Mouse (Mus musculus) forebrain, embryonic 11.5 days (tissue): ENCODE results near the gene Chic2. TPM values are rescaled to one million over a fixed set of nuclear protein-coding genes. Genes with fewer than 3 reads are reported as not detected.
A peak's percentile ranks its signal among the peaks of the same experiment; 100 is the strongest.

Experiments
- ATAC-seq: fragments of 200-750 bp; cut with Nextera tagmentation; replicated peaks from 2 replicates; pipeline ENCODE4 v1.8.0; 2017; ENCODE audit warnings: moderate TSS enrichment; ENCODE audit not compliant: low FRiP score
- DNase-seq: peaks from one replicate; pipeline ENCODE4 v3.0.0-alpha.2; 2017; ENCODE audit warnings: low spot score
- H3K27ac ChIP-seq: fragments of 300-500 bp; sonication (generic); 2 replicates; pipeline ENCODE4 v1.5.1; 2014; ENCODE audit warnings: low read depth, low read length
- H3K27me3 ChIP-seq: fragments of 300-500 bp; sonication (generic); 2 replicates; pipeline ENCODE4 v1.6.1; 2014; ENCODE audit warnings: mild to moderate bottlenecking, low read length, mixed read lengths; ENCODE audit not compliant: control insufficient read depth, insufficient read depth
- H3K36me3 ChIP-seq: fragments of 300-500 bp; sonication (generic); 2 replicates; pipeline ENCODE4 v1.6.1; 2014; ENCODE audit warnings: mild to moderate bottlenecking, low read length, moderate library complexity, mixed read lengths; ENCODE audit not compliant: control insufficient read depth, insufficient read depth
- H3K4me1 ChIP-seq: fragments of 300-500 bp; sonication (generic); replicated peaks from 2 replicates; pipeline ENCODE4 v1.6.1; 2014; ENCODE audit warnings: low read length, mixed read lengths; ENCODE audit not compliant: control insufficient read depth, insufficient read depth
- H3K4me2 ChIP-seq: fragments of 300-500 bp; sonication (generic); 2 replicates; pipeline ENCODE4 v1.6.1; 2014; ENCODE audit warnings: low read depth, mild to moderate bottlenecking, low read length, moderate library complexity, mixed read lengths; ENCODE audit not compliant: severe bottlenecking
- H3K4me3 ChIP-seq: fragments of 300-500 bp; sonication (generic); 2 replicates; pipeline ENCODE4 v1.5.1; 2014; ENCODE audit warnings: low read depth, low read length
- H3K9ac ChIP-seq: fragments of 300-500 bp; sonication (generic); 2 replicates; pipeline ENCODE4 v1.6.1; 2014; ENCODE audit warnings: low read length
- H3K9me3 ChIP-seq: fragments of 300-500 bp; sonication (generic); 2 replicates; pipeline ENCODE4 v1.6.1; 2016; ENCODE audit warnings: low read length, mixed read lengths; ENCODE audit not compliant: control insufficient read depth
- WGBS: fragments of 180-500 bp; shearing (Covaris S2); extraction: QIAGEN DNeasy Blood & Tissue Kit; methylation state at CpG from one replicate; pipeline ENCODE4 v1.1.7; 2014; 5-methylcytosine and 5-hydroxymethylcytosine counted together
- polyA plus RNA-seq: library from polyadenylated mRNA; unstranded; fragments of >200 nt; fragmentation: Nextera tagmentation; extraction: Ambion mirVana; gene quantifications from 2 replicates; pipeline ENCODE4 v1.2.1, GENCODE M21; 2014

Gene Chic2
- polyA plus RNA-seq, 1 experiment from 2014 or later, result 42.3 TPM

DNA sequence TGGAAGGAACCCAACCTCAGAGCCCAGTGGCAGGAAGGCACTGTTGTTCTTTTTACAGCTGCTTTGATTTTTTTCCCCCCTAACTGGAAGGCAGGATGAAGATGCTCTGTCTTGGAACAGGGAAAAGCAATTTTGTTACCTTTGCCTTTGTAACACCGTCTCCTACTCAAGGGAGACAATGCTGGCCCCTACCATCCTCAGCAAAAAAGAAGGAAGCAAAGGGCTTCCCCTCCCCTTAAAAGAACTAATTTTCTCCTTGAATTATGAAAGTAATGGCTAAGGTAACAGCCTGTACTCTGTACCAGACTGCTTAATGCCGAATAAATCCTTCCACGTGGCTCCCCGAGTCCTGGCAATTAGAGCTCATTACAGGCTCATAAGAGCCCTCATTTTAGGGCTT, 28.0 kb upstream of the Chic2 start:
- Histone ChIP-seq H3K4me1 (peaks cover 30% of the 10 kb centered on the region), H3K9me3 (no peaks in the 10 kb centered on the region), H3K4me3 (no peak overlapping the region), H3K36me3 (no peaks in the 10 kb centered on the region), H3K27me3 (peaks cover 84% of the 10 kb centered on the region), H3K9ac (no peak overlapping the region), H3K27ac (no peak overlapping the region), H3K4me2 (peak overlapping the region; percentile 6; the same call in 1 of the 2 replicates)
- no peak for ATAC-seq
- DNase-seq, result no peak
- WGBS, result 2% methylated on average over 4 of the region's 4 CpGs

DNA sequence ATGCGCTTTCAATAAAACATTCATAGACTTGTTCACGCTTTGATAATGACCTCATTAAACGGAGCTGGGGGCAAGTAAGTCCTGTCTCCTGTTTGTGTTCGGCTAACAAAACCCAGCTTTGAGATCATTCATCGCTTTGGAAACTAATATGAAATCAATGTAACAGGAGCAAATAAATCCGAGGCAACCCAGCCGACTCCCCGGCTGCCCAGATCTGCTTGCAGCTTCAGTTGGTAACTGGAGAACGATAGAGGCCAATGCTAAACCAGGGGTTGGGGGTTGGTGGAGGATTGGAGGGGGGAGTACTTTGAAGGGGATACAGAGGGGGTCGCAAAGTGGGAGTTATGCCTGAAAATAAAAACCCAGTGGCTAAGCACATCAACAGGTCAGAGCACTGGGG, 27.4 kb upstream of the Chic2 start:
- Histone ChIP-seq H3K4me1 (peaks cover 30% of the 10 kb centered on the region), H3K27ac (no peak overlapping the region), H3K4me2 (peak overlapping the region; percentile 6; the same call in 1 of the 2 replicates), H3K27me3 (peaks cover 85% of the 10 kb centered on the region), H3K9me3 (no peaks in the 10 kb centered on the region), H3K36me3 (no peaks in the 10 kb centered on the region), H3K4me3 (0 out of 2 replicates have a peak overlapping the region, but pooled peaks have one; percentile 4), H3K9ac (no peak overlapping the region)
- DNase-seq (no peak), ATAC-seq (no peak)
- under 1% methylated on average over 10 of the region's 10 CpGs for WGBS

DNA sequence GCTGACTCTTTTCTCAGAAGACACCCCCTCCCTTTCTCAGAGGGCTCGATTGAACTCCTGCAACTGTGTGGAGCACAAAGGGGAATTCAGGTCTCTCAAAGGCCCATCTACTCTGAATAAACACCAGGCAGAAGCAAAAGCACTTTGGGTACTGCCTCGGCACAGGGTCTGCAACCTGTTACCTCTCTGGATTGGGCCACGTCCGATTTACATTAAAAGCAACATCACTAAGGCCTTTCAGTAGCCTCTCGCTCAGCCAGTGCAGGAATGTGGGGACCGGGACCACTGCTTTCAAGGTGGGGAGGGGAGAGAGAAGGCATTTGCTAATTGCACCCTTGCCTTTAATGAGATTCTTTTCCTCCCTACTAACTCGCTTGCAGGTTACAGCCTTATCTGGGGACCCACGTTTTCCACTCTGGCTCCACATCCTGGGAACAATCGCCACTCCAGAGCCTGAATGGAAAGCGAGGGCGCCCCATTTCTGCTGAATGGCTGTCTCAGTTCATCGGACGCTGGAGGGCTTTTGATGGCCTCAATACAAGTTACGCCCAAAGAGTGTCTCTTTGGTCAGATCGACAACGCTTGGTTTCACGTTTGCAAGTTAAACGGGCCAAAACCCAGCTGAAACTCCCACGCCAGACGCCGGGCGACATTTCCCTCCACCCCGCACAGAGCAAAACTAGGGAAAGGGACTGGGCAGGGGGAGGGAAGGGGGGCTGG, 26.2 kb upstream of the Chic2 start:
- peak overlapping the region; percentile 39; the same call in 1 of the 2 replicates for H3K4me2 ChIP-seq
- H3K9me3 ChIP-seq, result no peaks in the 10 kb centered on the region
- H3K36me3 ChIP-seq, result no peaks in the 10 kb centered on the region
- H3K4me3 ChIP-seq, result peak overlapping the region; percentile 6; the same call in 1 of the 2 replicates
- under 1% methylated on average over 23 of the region's 23 CpGs for WGBS
- ATAC-seq (peak; percentile 53), DNase-seq (peak; percentile 70)
- peaks cover 85% of the 10 kb centered on the region for H3K27me3 ChIP-seq
- H3K27ac ChIP-seq, result peak overlapping the region; percentile 51
- H3K4me1 ChIP-seq, result peaks cover 28% of the 10 kb centered on the region
- H3K9ac ChIP-seq, result peak overlapping the region; percentile 8

DNA sequence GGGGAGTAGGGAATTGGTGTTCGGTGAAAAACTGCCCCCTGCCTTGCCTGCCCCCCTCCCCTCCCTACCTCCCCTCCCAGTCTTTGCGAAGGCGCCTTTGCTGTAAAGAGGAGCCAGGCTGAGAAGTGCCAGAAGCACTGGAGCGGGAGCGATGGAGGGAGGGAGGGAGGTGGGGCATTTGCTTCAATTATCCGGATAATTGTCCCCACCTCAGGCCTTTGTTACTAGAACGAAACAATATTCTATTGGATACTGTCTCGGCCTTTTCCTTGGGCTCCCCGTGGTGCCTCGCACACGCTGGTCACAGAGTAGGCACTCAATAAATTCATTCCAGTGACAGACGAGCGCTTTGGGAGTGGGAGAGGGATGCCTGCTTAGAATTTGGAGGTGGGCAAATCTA, 25.6 kb upstream of the Chic2 start:
- peaks cover 82% of the 10 kb centered on the region for H3K27me3 ChIP-seq
- DNase-seq (peak; percentile 76), ATAC-seq (peak; percentile 74)
- H3K9ac ChIP-seq, result no peak overlapping the region
- peak overlapping the region; percentile 39; the same call in 1 of the 2 replicates for H3K4me2 ChIP-seq
- H3K36me3 ChIP-seq, result no peaks in the 10 kb centered on the region
- H3K9me3 ChIP-seq, result no peaks in the 10 kb centered on the region; the same call in 1 of the 2 replicates
- H3K4me3 ChIP-seq, result no peak overlapping the region
- H3K4me1 ChIP-seq, result peaks cover 26% of the 10 kb centered on the region
- WGBS, result under 1% methylated on average over 13 of the region's 13 CpGs
- peak overlapping the region; percentile 51; the same call in 1 of the 2 replicates for H3K27ac ChIP-seq

DNA sequence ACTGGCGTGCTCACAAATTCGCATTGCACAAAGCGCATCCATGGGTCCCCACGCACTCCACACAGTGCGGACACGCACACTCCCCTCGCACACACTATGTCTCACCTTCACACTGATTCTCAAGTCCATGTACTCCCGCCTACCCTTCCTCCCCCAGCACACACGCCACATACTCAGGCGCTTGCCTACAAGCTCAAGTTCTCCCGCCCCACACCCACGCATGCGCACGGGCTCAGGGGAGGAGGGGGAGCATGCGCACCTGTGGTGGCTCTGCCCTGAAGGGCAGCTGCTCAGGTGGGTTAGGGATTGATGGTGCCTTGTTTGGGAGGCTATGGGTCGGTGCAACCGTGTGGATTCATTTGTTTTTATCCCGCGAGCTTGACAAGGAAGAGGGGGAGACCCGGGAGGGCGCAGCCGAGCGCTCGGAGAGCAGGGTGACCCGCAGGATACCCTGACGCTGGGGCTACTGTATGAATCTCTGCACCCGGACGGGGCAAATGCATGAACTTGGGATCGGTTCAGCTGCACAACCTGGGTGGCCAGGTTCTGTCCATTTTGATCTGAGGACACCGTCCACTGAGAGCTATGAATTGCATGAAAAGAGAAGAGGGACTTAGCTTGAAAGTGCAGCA, 22.7 kb upstream of the Chic2 start:
- ATAC-seq (no peak; the same call in 1 of the 2 replicates), DNase-seq (peak; percentile 83)
- H3K36me3 ChIP-seq, result no peaks in the 10 kb centered on the region
- peak overlapping the region; percentile 31 for H3K4me3 ChIP-seq
- peaks cover 58% of the 10 kb centered on the region for H3K27me3 ChIP-seq
- H3K4me1 ChIP-seq, result peaks cover 14% of the 10 kb centered on the region
- H3K9ac ChIP-seq, result peak overlapping the region; percentile 1; the same call in 1 of the 2 replicates
- peak overlapping the region; percentile 55 for H3K4me2 ChIP-seq
- 1% methylated on average over 30 of the region's 30 CpGs for WGBS
- H3K27ac ChIP-seq, result no peak overlapping the region
- H3K9me3 ChIP-seq, result no peaks in the 10 kb centered on the region; the same call in 1 of the 2 replicates

DNA sequence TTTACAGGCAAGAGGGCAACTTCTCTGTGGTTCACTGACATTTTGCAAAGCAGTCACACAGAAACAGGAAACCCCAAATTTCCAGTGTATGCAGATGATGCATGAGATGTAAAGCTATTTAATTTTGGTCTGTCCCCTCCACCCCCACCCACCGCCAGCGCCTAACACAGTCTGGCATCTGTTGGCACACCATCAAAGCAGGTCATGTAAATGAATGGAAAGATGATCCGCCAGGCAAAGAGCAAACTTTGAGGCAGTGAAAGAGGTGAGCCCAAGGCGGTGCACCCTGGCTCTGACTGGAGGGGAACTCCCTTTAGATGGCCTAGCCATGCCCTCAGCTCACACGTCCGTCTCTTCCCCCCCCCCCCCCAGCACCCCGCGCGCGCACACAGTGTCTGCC, 22.1 kb upstream of the Chic2 start:
- peak overlapping the region; percentile 1; the same call in 1 of the 2 replicates for H3K9ac ChIP-seq
- peaks cover 53% of the 10 kb centered on the region for H3K27me3 ChIP-seq
- no peak for DNase-seq
- H3K4me3 ChIP-seq, result peak overlapping the region; percentile 31
- ATAC-seq, result no peak
- H3K27ac ChIP-seq, result no peak overlapping the region
- H3K4me1 ChIP-seq, result peaks cover 10% of the 10 kb centered on the region
- no peaks in the 10 kb centered on the region for H3K36me3 ChIP-seq
- no peaks in the 10 kb centered on the region; the same call in 1 of the 2 replicates for H3K9me3 ChIP-seq
- H3K4me2 ChIP-seq, result peak overlapping the region; percentile 55
- WGBS, result 10% methylated on average over 4 of the region's 10 CpGs

DNA sequence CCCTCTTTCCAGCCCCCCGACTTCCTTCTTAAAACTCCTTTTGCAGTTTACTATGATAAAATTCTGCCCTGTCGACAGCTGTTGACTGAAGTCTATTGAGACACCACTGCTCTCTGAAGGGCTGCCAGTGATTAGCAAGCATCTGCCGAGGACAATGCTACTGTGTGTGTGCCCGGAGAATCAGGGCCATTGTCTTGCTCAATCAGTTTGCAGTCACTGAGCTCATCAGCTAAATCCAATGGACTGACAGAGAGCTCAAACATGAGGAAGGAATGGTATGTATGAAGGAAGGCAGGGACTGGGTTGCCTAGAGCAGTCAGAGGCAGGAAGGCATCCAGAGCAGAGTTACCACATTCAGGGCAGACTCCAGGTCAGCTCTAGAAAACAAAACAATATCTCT, 18.6 kb upstream of the Chic2 start:
- peaks cover 4% of the 10 kb centered on the region; the same call in 1 of the 2 replicates for H3K4me1 ChIP-seq
- DNase-seq (no peak), ATAC-seq (no peak)
- no peaks in the 10 kb centered on the region for H3K36me3 ChIP-seq
- H3K27me3 ChIP-seq, result peaks cover 31% of the 10 kb centered on the region
- no peaks in the 10 kb centered on the region; the same call in 1 of the 2 replicates for H3K9me3 ChIP-seq
- no peak overlapping the region for H3K4me2 ChIP-seq
- H3K27ac ChIP-seq, result no peak overlapping the region
- 8% methylated on average over 4 of the region's 4 CpGs for WGBS
- H3K9ac ChIP-seq, result no peak overlapping the region
- no peak overlapping the region for H3K4me3 ChIP-seq

DNA sequence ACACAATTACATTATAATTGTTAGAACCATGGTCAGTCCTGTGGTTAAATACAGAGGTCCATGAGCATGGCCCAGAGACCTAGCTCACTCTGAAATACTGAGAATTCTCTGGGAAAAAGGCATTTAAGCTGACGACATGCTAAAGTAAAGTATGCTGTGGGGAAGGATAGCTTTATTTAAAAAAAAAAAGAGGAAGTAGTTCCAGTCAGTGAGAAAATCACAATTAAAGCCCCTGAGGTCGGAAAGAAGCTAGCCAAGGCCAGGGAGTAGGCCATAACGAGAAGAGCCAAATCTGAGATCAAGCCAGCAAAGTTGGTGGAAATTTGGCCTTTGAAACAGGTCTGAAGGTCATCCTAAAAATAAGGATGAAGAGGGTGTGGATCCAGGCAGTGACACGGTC, 6.5 kb upstream of the Chic2 start:
- no peak for ATAC-seq
- H3K9ac ChIP-seq, result no peak overlapping the region
- no peaks in the 10 kb centered on the region for H3K9me3 ChIP-seq
- no peaks in the 10 kb centered on the region for H3K4me1 ChIP-seq
- 0 out of 2 replicates have a peak, but pooled peaks cover 2% of the 10 kb centered on the region for H3K27me3 ChIP-seq
- no peak overlapping the region for H3K27ac ChIP-seq
- H3K4me2 ChIP-seq, result no peak overlapping the region
- H3K36me3 ChIP-seq, result no peaks in the 10 kb centered on the region
- H3K4me3 ChIP-seq, result no peak overlapping the region
- DNase-seq, result no peak
- 77% methylated on average over 4 of the region's 4 CpGs for WGBS
